Mouse (Mus musculus) forebrain, embryonic 14.5 days (tissue): ENCODE measurements at regions not wholly inside any gene's neighbourhood (a gene's known extent, or its start where the extent isn't known, plus 50 kb on each side); places are given as distances from the start of the nearest gene placed in this dataset.

Experiments
- ATAC-seq: fragments of 200-750 bp; cut with Nextera tagmentation; 2 replicates; pipeline ENCODE4 v1.8.0; 2017; ENCODE audit warnings: mild to moderate bottlenecking, moderate library complexity
- DNase-seq: peaks from one replicate; pipeline ENCODE4 v3.0.0-alpha.2; 2015; ENCODE audit warnings: low spot score
- H3K27ac ChIP-seq: fragments of 300-500 bp; sonication (generic); 2 replicates; pipeline ENCODE4 v1.5.1; 2014; ENCODE audit warnings: low read depth, mild to moderate bottlenecking, control low read depth, low read length, moderate library complexity
- H3K27me3 ChIP-seq: fragments of 300-500 bp; sonication (generic); replicated peaks from 2 replicates; pipeline ENCODE4 v1.6.1; 2014; ENCODE audit warnings: low read length, control low read depth, mixed read lengths; ENCODE audit not compliant: control insufficient read depth, insufficient read depth
- H3K36me3 ChIP-seq: fragments of 300-500 bp; sonication (generic); 2 replicates; pipeline ENCODE4 v1.6.1; 2014; ENCODE audit warnings: low read length, control low read depth; ENCODE audit not compliant: control insufficient read depth, insufficient read depth
- H3K4me1 ChIP-seq: fragments of 300-500 bp; sonication (generic); 2 replicates; pipeline ENCODE4 v1.6.1; 2014; ENCODE audit warnings: antibody characterized with exemption, low read length, control low read depth; ENCODE audit not compliant: control insufficient read depth, insufficient read depth
- H3K4me2 ChIP-seq: fragments of 300-500 bp; sonication (generic); 2 replicates; pipeline ENCODE4 v1.6.1; 2014; ENCODE audit warnings: mild to moderate bottlenecking, control low read depth, low read length
- H3K4me3 ChIP-seq: fragments of 300-500 bp; sonication (generic); 2 replicates; pipeline ENCODE4 v1.5.1; 2014; ENCODE audit warnings: low read depth, low read length, control low read depth
- H3K9ac ChIP-seq: fragments of 300-500 bp; sonication (generic); 2 replicates; pipeline ENCODE4 v1.6.1; 2014; ENCODE audit warnings: mild to moderate bottlenecking, low read length, control low read depth, moderate library complexity
- H3K9me3 ChIP-seq: fragments of 300-500 bp; sonication (generic); replicated peaks from 2 replicates; pipeline ENCODE4 v1.6.1; 2016; ENCODE audit warnings: low read length, control low read depth, mixed read lengths; ENCODE audit not compliant: control insufficient read depth
- WGBS: fragments of 180-500 bp; shearing (Covaris S2); extraction: QIAGEN DNeasy Blood & Tissue Kit; methylation state at CpG from one replicate; pipeline ENCODE4 v1.1.7; 2014; 5-methylcytosine and 5-hydroxymethylcytosine counted together

DNA sequence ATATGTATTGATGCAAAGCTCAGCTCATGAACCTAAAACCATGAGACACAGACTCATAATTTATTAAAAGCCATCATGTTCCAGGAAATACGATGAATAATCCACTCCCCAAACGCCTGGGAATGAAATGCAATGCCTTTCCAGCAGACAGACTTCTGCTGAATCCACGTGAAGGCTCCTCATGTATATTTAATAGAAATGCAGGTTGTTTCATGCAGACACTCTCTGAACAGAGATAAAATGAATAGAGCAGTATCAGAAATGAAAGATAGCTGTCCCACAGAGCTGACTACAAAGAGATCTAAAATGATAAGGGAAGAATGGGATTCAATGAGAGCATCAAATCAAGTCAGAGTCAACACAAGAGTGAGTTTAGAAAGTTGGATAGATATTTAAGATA lies 376.3 kb upstream of the Lrfn5 start:
- no peaks in the 10 kb centered on the region for H3K36me3 ChIP-seq
- no peak overlapping the region for H3K4me3 ChIP-seq
- H3K9ac ChIP-seq = no peak overlapping the region
- DNase-seq (no peak), ATAC-seq (no peak)
- no peaks in the 10 kb centered on the region for H3K4me1 ChIP-seq
- H3K27me3 ChIP-seq = no peaks in the 10 kb centered on the region
- H3K9me3 ChIP-seq = no peaks in the 10 kb centered on the region
- no peak overlapping the region for H3K4me2 ChIP-seq
- WGBS = 81% methylated on average over 3 of the region's 3 CpGs
- no peak overlapping the region for H3K27ac ChIP-seq

GRCm38 (mm10) chr12:61175331-61175730 lies 347.6 kb upstream of the Lrfn5 start:
- Histone ChIP-seq H3K4me3 (no peak overlapping the region), H3K4me2 (no peak overlapping the region), H3K9me3 (no peaks in the 10 kb centered on the region), H3K36me3 (no peaks in the 10 kb centered on the region), H3K9ac (no peak overlapping the region), H3K27ac (no peak overlapping the region), H3K4me1 (no peaks in the 10 kb centered on the region), H3K27me3 (no peaks in the 10 kb centered on the region)
- DNase-seq (peak; percentile 51), ATAC-seq (no peak)
- 40% methylated on average over 4 of the region's 4 CpGs for WGBS
